23 mouse cellular contexts compared by ENCODE assay signal in the genomic region with DNA sequence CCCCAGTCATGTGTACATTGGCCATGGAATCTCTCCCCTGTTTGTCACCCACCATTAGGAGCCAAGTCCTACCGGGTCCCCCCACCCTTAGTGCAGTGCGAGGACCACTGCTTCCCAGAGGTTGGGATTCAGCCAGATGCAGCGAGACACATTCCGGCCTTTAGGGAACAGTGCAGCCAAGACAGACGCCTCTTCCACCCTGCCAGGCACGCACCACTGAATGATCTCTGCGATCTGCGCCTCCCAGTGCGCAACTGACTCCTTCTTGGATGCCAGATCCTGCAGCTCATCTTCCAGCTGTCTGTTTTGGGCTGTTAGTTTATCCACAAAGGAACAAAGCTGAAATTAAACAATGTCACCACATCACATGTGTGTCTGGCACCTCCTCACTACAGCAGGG. TPM values are rescaled to one million over a fixed set of nuclear protein-coding genes. Genes with fewer than 3 reads are reported as not detected.
DNase-seq lines count a peak whose midpoint lies in the region; ATAC-seq and TF ChIP-seq lines count a peak whose summit lies in the region.
"Had no signal": no experiment of that assay in that cellular context is flagged by ENCODE, and none has a peak within 500 bp of the region (broad histone marks: within the 10 kb centered on the region; RNA-seq: fewer than 3 reads in every experiment).

No protein-coding gene starts in this region.

- TF ChIP-seq POLR2A in lung, adult 2 months (IDR thresholded peaks at IDR 0.05; ENCODE audit: borderline replicate concordance, extremely low read depth, low read depth, low read length), result no peak

- H3K4me1 ChIP-seq in lung, embryonic 16.5 days (replicated peaks; ENCODE audit: control insufficient read depth, insufficient read depth, low read length), result peaks cover 4% of the 10 kb centered on the region
- peaks cover 2% of the 10 kb centered on the region; the same call in 1 of the 2 replicates for H3K4me1 ChIP-seq in lung, adult 2 months (ENCODE audit: control insufficient read depth, insufficient read depth, low read length)

- no peak for TF ChIP-seq CTCF in layer of hippocampus, adult 2 months (conservative IDR thresholded peaks at IDR 0.05)
- TF ChIP-seq CTCF in lung, adult 2 months (IDR thresholded peaks at IDR 0.05; ENCODE audit: insufficient read depth, low read length), result no peak

- H3K9me3 ChIP-seq in lung, embryonic 16.5 days (ENCODE audit: control insufficient read depth, low read length), result no peaks in the 10 kb centered on the region
- H3K9me3 ChIP-seq: G1E had no signal

- DNase-seq in layer of hippocampus, adult 2 months (ENCODE audit: low spot score in 2 of 2), result peak; percentile 11 to 22
- DNase-seq in layer of hippocampus, postnatal 14 days (ENCODE audit: low spot score in 2 of 2), result no peak
- DNase-seq in lung, adult 18-20 months, result no peak
- peak; percentile 53 for DNase-seq in lung, postnatal 10 days
- no peak for DNase-seq in lung, adult 2 months
- DNase-seq: adrenal gland, adult 2 months; adrenal gland, adult 8-10 months; adrenal gland, postnatal 10 days; adrenal gland, postnatal 14 days; adrenal gland, postnatal 25 days; adrenal gland, postnatal 36 days; B cell, adult 2 months; cerebellum, adult 11 months; cerebellum, adult 11-12 months; cerebellum, adult 18-20 months had no signal

- no peaks in the 10 kb centered on the region for H3K27me3 ChIP-seq in lung, embryonic 16.5 days (ENCODE audit: control insufficient read depth, insufficient read depth, low read depth, low read length)
- H3K27me3 ChIP-seq: CH12.LX, Patski had no signal

- H3K36me3 ChIP-seq in lung, embryonic 16.5 days (ENCODE audit: control insufficient read depth, insufficient read depth, low read length), result peaks cover 86% of the 10 kb centered on the region
- H3K36me3 ChIP-seq: G1E had no signal

- H3K9ac ChIP-seq in lung, embryonic 16.5 days (ENCODE audit: low read length), result no peak overlapping the region

- no peak overlapping the region for H3K4me3 ChIP-seq in layer of hippocampus, adult 2 months
- no peak overlapping the region for H3K4me3 ChIP-seq in lung, embryonic 16.5 days (ENCODE audit: low read length)
- H3K4me3 ChIP-seq in lung, adult 2 months (replicated peaks; ENCODE audit: extremely low read depth, low read depth, low read length), result no peak overlapping the region

- WGBS in lung, embryonic 16.5 days, result 78% methylated on average over 9 of the region's 9 CpGs
- WGBS in lung, adult 2 months, result 94% methylated on average over 9 of the region's 9 CpGs

- 0 out of 2 replicates have a peak, but pooled peaks have one; percentile 6 for ATAC-seq in lung, embryonic 16.5 days (ENCODE audit: low read depth)
- ATAC-seq: activated CD4-positive, CD25-positive, alpha-beta regulatory T cell, adult 4 months; CD4-positive, CD25-positive, alpha-beta regulatory T cell, adult 4 months; Patski had no signal

- no peak overlapping the region for H3K4me2 ChIP-seq in lung, embryonic 16.5 days (ENCODE audit: low read depth, low read length)

- H3K27ac ChIP-seq in layer of hippocampus, adult 2 months, result no peak overlapping the region
- no peak overlapping the region for H3K27ac ChIP-seq in lung, embryonic 16.5 days (ENCODE audit: low read length)

RNA-seq across cellular contexts. Expression of a gene that starts 46.8 kb away (rescaled TPM):
- 1 to 10 TPM; 4.7 to 5.4 TPM for total RNA-seq in layer of hippocampus, adult 2 months (2021)
- 10 to 100 TPM in 1 of 2 experiments, 1 to 10 TPM in 1; 5.9 to 11.1 TPM for total RNA-seq in layer of hippocampus, postnatal 14 days (2021)
- 0.44 and 0.69 TPM in 2 replicates for polyA plus RNA-seq in lung, embryonic 16.5 days (2015; fragmentation: Nextera tagmentation; extraction: Ambion mirVana)
- 0.43 and 0.66 TPM in 2 replicates for polyA plus RNA-seq in lung, adult 2 months (2012; rRNA removed)
- total RNA-seq: adrenal gland, adult 18-20 months; adrenal gland, adult 2 months; adrenal gland, postnatal 14 days; adrenal gland, postnatal 36 days; G1E had no signal
- polyA plus RNA-seq: activated CD4-positive, CD25-positive, alpha-beta regulatory T cell, adult 4 months; CD4-positive, CD25-positive, alpha-beta regulatory T cell, adult 4 months had no signal

RNA-seq across cellular contexts. Expression of a gene that starts 59.8 kb away (rescaled TPM):
- 100 to 1,000 TPM; 113 to 122 TPM for total RNA-seq in layer of hippocampus, adult 2 months (2021)
- total RNA-seq in layer of hippocampus, postnatal 14 days (2021), result 100 to 1,000 TPM; 117 to 125 TPM
- polyA plus RNA-seq in lung, embryonic 16.5 days (2015; fragmentation: Nextera tagmentation; extraction: Ambion mirVana), result 34.4 and 36.1 TPM in 2 replicates
- polyA plus RNA-seq in lung, adult 2 months (2012; rRNA removed), result 305 and 359 TPM in 2 replicates
- total RNA-seq: G1E, MEL had no signal
- polyA plus RNA-seq: G1E had no signal

Comparison
In these comparisons a context has a peak if more than half of its experiments do, and no peak if none do; other contexts are left out.
1. DNase-seq: peak in layer of hippocampus, adult 2 months (2 of 2) and lung, postnatal 10 days (single experiment); none in layer of hippocampus, postnatal 14 days (0 of 2), lung, adult 18-20 months (0 of 2) and lung, adult 2 months (single experiment).